Mouse (Mus musculus) ES-Bruce4 (cell line): ENCODE results near the gene Nipbl. TPM values are rescaled to one million over a fixed set of nuclear protein-coding genes. Genes with fewer than 3 reads are reported as not detected.

Experiments used
- H3K27ac ChIP-seq: 2 replicates; pipeline ENCODE4 v1.5.1; 2012; ENCODE audit warnings: low read length, inconsistent platforms; ENCODE audit not compliant: insufficient read depth
- H3K27me3 ChIP-seq: 2 replicates; pipeline ENCODE4 v1.6.1; 2012; ENCODE audit warnings: mild to moderate bottlenecking, low read length, inconsistent platforms; ENCODE audit not compliant: control insufficient read depth, poor library complexity, insufficient read depth, severe bottlenecking
- H3K36me3 ChIP-seq: 2 replicates; pipeline ENCODE4 v1.6.1; 2012; ENCODE audit warnings: inconsistent platforms, mild to moderate bottlenecking, low read length, moderate library complexity; ENCODE audit not compliant: control insufficient read depth, poor library complexity, insufficient read depth, severe bottlenecking
- H3K4me1 ChIP-seq: one replicate; pipeline ENCODE4 v1.8.1; 2011; ENCODE audit warnings: low read length; ENCODE audit not compliant: control insufficient read depth, insufficient read depth
- H3K4me3 ChIP-seq: 2 replicates; pipeline ENCODE4 v1.5.1; 2011; ENCODE audit warnings: low read depth, mild to moderate bottlenecking, low read length
- H3K9ac ChIP-seq: 2 replicates; pipeline ENCODE4 v1.6.1; 2012; ENCODE audit warnings: low read depth, mild to moderate bottlenecking, inconsistent platforms; ENCODE audit not compliant: poor library complexity, severe bottlenecking
- H3K9me3 ChIP-seq: replicated peaks from 2 replicates; pipeline ENCODE4 v1.6.1; 2012; ENCODE audit warnings: mild to moderate bottlenecking, low read length, inconsistent platforms; ENCODE audit not compliant: control insufficient read depth, poor library complexity, insufficient read depth, severe bottlenecking
- CTCF ChIP-seq: IDR thresholded peaks from one replicate; pipeline ENCODE4 v1.8.1; 2011; ENCODE audit warnings: low read depth, low read length
- EP300 ChIP-seq: IDR thresholded peaks from 2 replicates; pipeline ENCODE4 v1.6.1; 2011; ENCODE audit warnings: low read depth, low read length; ENCODE audit not compliant: insufficient read depth
- POLR2A ChIP-seq: IDR thresholded peaks from one replicate; pipeline ENCODE4 v1.8.1; 2011; ENCODE audit warnings: low read length; ENCODE audit not compliant: insufficient read depth
- polyA plus RNA-seq: library from polyadenylated mRNA; stranded (reverse); fragments of >200 nt; gene quantifications from 2 replicates; pipeline ENCODE4 v1.2.4, GENCODE M21; 2011; ENCODE audit warnings: low read depth; ENCODE audit not compliant: missing spikeins, insufficient read depth, insufficient read length

The Nipbl gene
- polyA plus RNA-seq, 1 experiment: 78.2 TPM

DNA sequence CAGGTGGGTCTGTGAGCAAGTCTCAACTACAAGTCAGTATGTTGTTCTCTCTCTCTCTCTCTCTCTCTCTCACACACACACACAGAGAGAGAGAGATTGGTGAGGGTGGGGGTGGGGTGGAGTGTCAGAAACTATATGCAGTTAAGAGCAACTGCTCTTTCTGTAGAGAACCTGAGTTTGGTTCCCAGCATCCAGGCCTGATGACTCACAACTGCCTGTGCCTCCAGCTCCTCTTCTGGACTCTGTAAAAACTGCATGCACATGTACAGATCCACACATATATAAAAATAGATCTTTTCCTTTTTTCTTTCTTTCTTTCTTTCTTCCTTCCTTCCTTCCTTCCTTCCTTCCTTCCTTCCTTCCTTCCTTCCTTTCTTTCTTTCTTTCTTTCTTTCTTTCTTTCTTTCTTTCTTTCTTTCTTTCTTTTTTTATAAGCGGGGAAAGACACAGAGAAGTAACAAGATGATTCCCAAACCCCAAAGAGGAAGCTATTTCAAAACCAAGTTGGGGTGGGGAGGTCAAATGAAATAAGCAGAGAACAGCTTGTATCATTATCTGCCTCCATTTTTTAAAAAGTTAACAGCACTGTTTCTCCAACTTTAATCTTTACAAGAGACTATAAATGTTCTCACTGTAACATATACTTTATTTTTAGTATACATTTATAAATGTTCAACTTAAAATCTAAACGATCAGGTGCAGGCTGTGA lies 10.9 kb downstream of the Nipbl start:
- no peaks in the 10 kb centered on the region for H3K27me3 ChIP-seq
- no peaks in the 10 kb centered on the region for H3K36me3 ChIP-seq
- no peaks in the 10 kb centered on the region for H3K9me3 ChIP-seq
- no peaks in the 10 kb centered on the region for H3K4me1 ChIP-seq
- no peak overlapping the region for H3K9ac ChIP-seq
- H3K4me3 ChIP-seq: no peak overlapping the region
- no peak for TF ChIP-seq CTCF
- no peak for TF ChIP-seq POLR2A
- no peak for TF ChIP-seq EP300
- no peak overlapping the region for H3K27ac ChIP-seq

DNA sequence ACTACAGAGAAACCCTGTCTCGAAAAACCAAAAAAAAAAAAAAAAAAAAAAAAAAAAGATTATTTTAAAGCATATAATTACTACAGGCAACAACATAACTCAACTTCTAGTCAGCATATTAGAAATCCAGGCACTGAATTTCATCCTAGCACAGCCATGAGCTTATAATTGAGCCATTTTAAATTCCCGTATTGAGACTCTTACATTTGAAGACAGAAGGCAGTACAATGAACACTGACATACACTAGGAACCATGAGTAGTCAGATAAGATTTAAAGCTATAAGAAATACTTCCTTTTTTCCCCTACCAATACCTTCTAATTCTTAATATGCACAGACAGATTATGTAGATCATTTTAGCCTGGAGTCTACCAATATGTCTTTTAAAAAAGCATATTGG lies 11.7 kb downstream of the Nipbl start:
- no peak overlapping the region for H3K27ac ChIP-seq
- no peaks in the 10 kb centered on the region for H3K36me3 ChIP-seq
- H3K4me3 ChIP-seq: no peak overlapping the region
- TF ChIP-seq EP300 (no peak), CTCF (no peak), POLR2A (no peak)
- no peaks in the 10 kb centered on the region for H3K27me3 ChIP-seq
- no peaks in the 10 kb centered on the region for H3K4me1 ChIP-seq
- no peak overlapping the region for H3K9ac ChIP-seq
- H3K9me3 ChIP-seq: no peaks in the 10 kb centered on the region

DNA sequence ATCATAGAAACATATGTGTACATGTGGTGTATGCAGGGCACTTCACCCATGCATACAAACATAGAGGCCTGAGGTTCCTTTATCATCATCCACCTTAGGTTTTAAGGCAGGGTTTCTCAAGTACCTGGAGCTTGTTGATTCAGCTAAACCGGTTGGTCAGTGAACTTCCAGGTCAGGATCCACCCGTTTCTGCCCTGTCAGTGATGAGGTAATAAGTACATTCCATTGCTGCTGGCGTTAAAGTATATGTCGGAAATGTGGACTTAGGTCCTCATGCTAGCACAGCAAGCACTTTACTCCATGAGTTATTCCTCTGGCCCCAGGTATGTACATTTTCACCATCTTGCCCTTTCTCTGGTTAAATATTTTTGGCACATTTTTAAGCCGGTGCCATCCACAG lies 14.8 kb downstream of the Nipbl start:
- Histone ChIP-seq H3K36me3 (no peaks in the 10 kb centered on the region; the same call in 1 of the 2 replicates), H3K9me3 (no peaks in the 10 kb centered on the region), H3K27ac (no peak overlapping the region), H3K4me3 (no peak overlapping the region), H3K4me1 (no peaks in the 10 kb centered on the region), H3K9ac (no peak overlapping the region), H3K27me3 (no peaks in the 10 kb centered on the region)
- TF ChIP-seq POLR2A (no peak), EP300 (no peak), CTCF (no peak)

DNA sequence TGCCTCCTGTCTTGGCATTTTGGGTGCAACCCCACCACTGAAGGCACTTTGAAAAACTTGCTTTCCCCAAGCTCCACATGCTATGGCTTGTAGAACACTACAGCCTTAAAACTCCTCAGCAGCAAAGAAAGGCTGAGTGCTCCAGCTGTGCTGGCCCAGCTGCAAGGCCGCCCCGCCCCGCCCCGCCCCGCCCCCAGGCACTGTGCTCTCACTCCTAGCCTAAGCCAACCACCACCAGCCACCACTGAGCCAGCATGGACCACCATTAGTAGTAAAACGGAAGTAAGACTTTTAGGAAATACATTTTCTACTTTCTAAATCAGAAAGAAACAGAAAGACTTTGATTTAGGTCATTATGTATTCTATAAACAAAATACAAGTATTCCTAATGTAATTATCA lies 23.4 kb downstream of the Nipbl start:
- Histone ChIP-seq H3K4me3 (no peak overlapping the region), H3K36me3 (no peaks in the 10 kb centered on the region; the same call in 1 of the 2 replicates), H3K27ac (no peak overlapping the region; the same call in 1 of the 2 replicates), H3K9ac (no peak overlapping the region), H3K4me1 (peaks cover 3% of the 10 kb centered on the region), H3K9me3 (no peaks in the 10 kb centered on the region), H3K27me3 (no peaks in the 10 kb centered on the region)
- TF ChIP-seq EP300: no peak
- no peak for TF ChIP-seq POLR2A
- TF ChIP-seq CTCF: no peak

DNA sequence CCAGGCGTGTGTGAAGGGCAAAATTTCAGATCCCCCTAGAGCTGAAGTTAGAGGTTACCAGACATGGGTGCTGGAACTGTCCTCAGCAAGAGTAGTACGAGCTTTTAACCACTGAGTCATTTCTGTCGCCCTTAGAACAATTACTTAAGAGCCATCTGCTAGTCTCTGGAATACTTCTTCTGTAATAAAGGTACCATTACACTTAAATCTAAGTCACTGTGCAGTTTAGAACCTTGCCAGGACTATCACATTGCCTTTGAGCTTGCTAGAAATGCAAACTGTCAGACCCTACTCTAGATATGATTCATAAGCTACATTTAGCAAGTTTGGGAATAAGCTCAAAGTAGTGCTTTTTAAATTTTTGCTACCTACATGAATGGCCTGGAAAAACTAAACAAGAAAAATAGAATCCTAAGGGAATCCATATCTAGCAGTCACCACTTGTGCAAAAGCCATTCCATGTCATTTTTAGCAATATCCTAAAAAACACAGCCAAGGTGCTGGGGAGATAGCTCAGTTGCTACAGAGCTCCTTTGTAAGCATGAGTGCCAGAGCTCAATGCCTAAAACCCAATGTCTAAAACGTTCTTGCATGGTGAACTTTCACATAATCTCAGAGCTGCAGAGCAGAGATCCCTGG lies 27.6 kb downstream of the Nipbl start:
- Histone ChIP-seq H3K9me3 (no peaks in the 10 kb centered on the region), H3K36me3 (no peaks in the 10 kb centered on the region), H3K4me1 (no peaks in the 10 kb centered on the region), H3K27ac (no peak overlapping the region), H3K9ac (no peak overlapping the region), H3K27me3 (no peaks in the 10 kb centered on the region), H3K4me3 (no peak overlapping the region)
- TF ChIP-seq POLR2A (no peak), CTCF (no peak), EP300 (no peak)

DNA sequence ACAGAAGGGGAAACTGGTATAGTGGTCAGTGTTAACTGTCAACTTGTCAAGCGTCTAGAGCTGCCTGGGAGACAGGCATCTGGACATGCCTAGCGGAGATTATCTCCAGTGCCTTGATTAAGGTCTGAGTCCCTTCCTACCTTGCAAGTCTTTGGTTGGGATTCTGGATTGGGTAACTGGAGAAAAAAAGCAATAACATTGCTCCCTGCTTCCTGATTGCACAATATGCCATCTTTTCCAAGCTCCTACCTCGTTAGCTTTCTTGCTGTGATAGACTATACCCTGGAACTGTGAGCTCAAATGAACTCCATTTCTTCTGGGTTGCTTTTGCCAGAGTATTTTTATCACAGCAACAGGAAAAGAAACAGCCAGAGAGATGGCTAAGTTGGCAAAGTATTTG lies 30.9 kb downstream of the Nipbl start:
- Histone ChIP-seq H3K27ac (no peak overlapping the region), H3K9ac (no peak overlapping the region), H3K9me3 (no peaks in the 10 kb centered on the region), H3K27me3 (no peaks in the 10 kb centered on the region), H3K36me3 (no peaks in the 10 kb centered on the region; the same call in 1 of the 2 replicates), H3K4me3 (no peak overlapping the region), H3K4me1 (no peaks in the 10 kb centered on the region)
- no peak for TF ChIP-seq EP300
- TF ChIP-seq CTCF: no peak
- no peak for TF ChIP-seq POLR2A
